Mouse (Mus musculus) forebrain, embryonic 12.5 days (tissue): ENCODE data around the gene Fgd5. TPM values are rescaled to one million over a fixed set of nuclear protein-coding genes. Genes with fewer than 3 reads are reported as not detected.

Experiments used
- polyA plus RNA-seq: library from polyadenylated mRNA; unstranded; fragments of >200 nt; fragmentation: Nextera tagmentation; extraction: Ambion mirVana; gene quantifications from 2 replicates; pipeline ENCODE4 v1.2.1, GENCODE M21; 2016

Gene Fgd5
- polyA plus RNA-seq, 1 experiment from 2014 or later, result 7.6 TPM

Other genes starting within 250 kb of the Fgd5 start
- 1.4 and 1.9 TPM in 2 replicates for gene Grip2, start 151.6 kb upstream of the Fgd5 start, polyA plus RNA-seq
- 53.5 and 61.1 TPM in 2 replicates for gene Ccdc174, start 100.8 kb upstream of the Fgd5 start, polyA plus RNA-seq
- gene 4930590J08Rik, start 76.1 kb upstream of the Fgd5 start, polyA plus RNA-seq, result 0.83 and 1.2 TPM in 2 replicates
- gene Nr2c2, start 112.5 kb downstream of the Fgd5 start, polyA plus RNA-seq, result 24.0 and 36.0 TPM in 2 replicates
- 73.0 and 73.5 TPM in 2 replicates for gene Mrps25, start 205.2 kb downstream of the Fgd5 start, polyA plus RNA-seq
- gene Rbsn, start 236.0 kb downstream of the Fgd5 start, polyA plus RNA-seq, result 36.1 and 40.5 TPM in 2 replicates